Mouse (Mus musculus): Measurements from ENCODE around the gene Cdh4.

- TF ChIP-seq EP300 (IDR thresholded peaks at IDR 0.05; ENCODE audit: low read depth) (no peak), CTCF (IDR thresholded peaks at IDR 0.05; ENCODE audit: low read depth) (no peak)
These were observed 136.6 kb downstream of the Cdh4 start for GRCm38 (mm10) chr2:179578842-179579241.

Data from heart, postnatal 0 days (tissue).